Mouse (Mus musculus) MEL (cell line): Measurements from ENCODE around the gene Ifitm6. TPM values are rescaled to one million over a fixed set of nuclear protein-coding genes. Genes with fewer than 3 reads are reported as not detected.

Experiments
- DNase-seq: peaks from one replicate; pipeline ENCODE4 v3.0.0; 2011; ENCODE audit warnings: low read depth, low spot score
- H3K27ac ChIP-seq: 2 replicates; pipeline ENCODE4 v1.5.1; 2012; ENCODE audit warnings: low read depth, mild to moderate bottlenecking, control low read depth, low read length, moderate library complexity; ENCODE audit not compliant: control insufficient read depth
- H3K27me3 ChIP-seq, 2 experiments: fragments of 150-350 bp in 1 of 2; sonication (generic) in 1 of 2; 2 replicates each; pipeline ENCODE4 v1.6.1; 2012; ENCODE audit warnings: low read length in 2 of 2, mild to moderate bottlenecking in 2 of 2, improper control_type of control experiment in 1 of 2, moderate library complexity in 1 of 2; ENCODE audit not compliant: insufficient read depth in 2 of 2, control insufficient read depth in 1 of 2
- H3K36me3 ChIP-seq, 2 experiments: 2 replicates each; pipeline ENCODE4 v1.6.1; 2012 to 2014; ENCODE audit warnings: low read length in 2 of 2, improper control_type of control experiment in 1 of 2, inconsistent platforms in 1 of 2, mild to moderate bottlenecking in 1 of 2; ENCODE audit not compliant: insufficient read depth in 2 of 2, control insufficient read depth in 1 of 2
- H3K4me1 ChIP-seq, 2 experiments: fragments of 150-350 bp in 1 of 2; sonication (generic) in 1 of 2; 2 replicates each; pipeline ENCODE4 v1.6.1; 2012; ENCODE audit warnings: low read length in 2 of 2, improper control_type of control experiment in 1 of 2, mild to moderate bottlenecking in 1 of 2; ENCODE audit not compliant: insufficient read depth in 2 of 2, control insufficient read depth in 1 of 2
- H3K4me3 ChIP-seq, 2 experiments: fragments of 150-350 bp in 1 of 2; sonication (generic) in 1 of 2; 2 replicates each; pipeline ENCODE4 v1.5.1; 2012; ENCODE audit warnings: low read depth in 2 of 2, low read length in 2 of 2, mild to moderate bottlenecking in 2 of 2, moderate library complexity in 2 of 2, control low read depth in 1 of 2, improper control_type of control experiment in 1 of 2; ENCODE audit not compliant: control insufficient read depth in 1 of 2, insufficient read depth in 1 of 2
- H3K79me2 ChIP-seq: 2 replicates; pipeline ENCODE4 v1.6.1; 2012; ENCODE audit warnings: mild to moderate bottlenecking, low read length, moderate library complexity; ENCODE audit not compliant: control insufficient read depth, poor library complexity, insufficient read depth
- H3K9ac ChIP-seq: 2 replicates; pipeline ENCODE4 v1.6.1; 2012; ENCODE audit warnings: low read depth, mild to moderate bottlenecking, control low read depth, low read length, moderate library complexity; ENCODE audit not compliant: control insufficient read depth, poor library complexity, severe bottlenecking
- H3K9me3 ChIP-seq: fragments of 150-350 bp; sonication (generic); replicated peaks from 2 replicates; pipeline ENCODE4 v1.6.1; 2012; ENCODE audit warnings: mild to moderate bottlenecking, low read length, improper control_type of control experiment, moderate library complexity; ENCODE audit not compliant: insufficient read depth
- CHD1 ChIP-seq: IDR thresholded peaks from 2 replicates; pipeline ENCODE4 v1.6.1; 2012; ENCODE audit warnings: low read depth, mild to moderate bottlenecking, inconsistent platforms, low read length, improper control_type of control experiment
- CHD2 ChIP-seq: IDR thresholded peaks from 2 replicates; pipeline ENCODE4 v1.6.1; 2011; ENCODE audit warnings: low read length, improper control_type of control experiment
- CTCF ChIP-seq, 3 experiments: IDR thresholded peaks in 2 of 3; conservative IDR thresholded peaks in 1 of 3; 2 replicates each; pipeline ENCODE4 v1.5.1; 2011 to 2012; ENCODE audit warnings: low read length in 3 of 3, low read depth in 2 of 3, mild to moderate bottlenecking in 2 of 3, improper control_type of control experiment in 1 of 3, inconsistent platforms in 1 of 3, mixed read lengths in 1 of 3, moderate library complexity in 1 of 3; ENCODE audit not compliant: control insufficient read depth in 1 of 3, insufficient read depth in 1 of 3, poor library complexity in 1 of 3, severe bottlenecking in 1 of 3
- E2F4 ChIP-seq: IDR thresholded peaks from 2 replicates; pipeline ENCODE4 v1.6.1; 2011; ENCODE audit warnings: low read depth, low read length, improper control_type of control experiment, borderline replicate concordance
- HCFC1 ChIP-seq: IDR thresholded peaks from 2 replicates; pipeline ENCODE4 v1.6.1; 2012; ENCODE audit warnings: low read depth, mild to moderate bottlenecking, inconsistent platforms, low read length, improper control_type of control experiment, moderate library complexity
- JUND ChIP-seq: IDR thresholded peaks from 2 replicates; pipeline ENCODE4 v1.6.1; 2011; ENCODE audit warnings: low read depth, mild to moderate bottlenecking, improper control_type of control experiment, low read length
- KAT2A ChIP-seq: conservative IDR thresholded peaks from 2 replicates; pipeline ENCODE4 v1.6.1; 2012; ENCODE audit warnings: low read depth, low read length, improper control_type of control experiment, inconsistent platforms
- MYB ChIP-seq: IDR thresholded peaks from 2 replicates; pipeline ENCODE4 v1.6.1; 2011; ENCODE audit warnings: mild to moderate bottlenecking, low read depth, low read length, improper control_type of control experiment
- MYC ChIP-seq: IDR thresholded peaks from 2 replicates; pipeline ENCODE4 v1.6.1; 2011; ENCODE audit warnings: low read depth, mild to moderate bottlenecking, low read length, improper control_type of control experiment, moderate library complexity
- NRF1 ChIP-seq: IDR thresholded peaks from 2 replicates; pipeline ENCODE4 v1.6.1; 2014; ENCODE audit warnings: low read depth, mild to moderate bottlenecking, inconsistent platforms, low read length, improper control_type of control experiment, moderate library complexity; ENCODE audit not compliant: poor library complexity, insufficient read depth, severe bottlenecking
- POLR2A ChIP-seq, 2 experiments: IDR thresholded peaks; 2 replicates each; pipeline ENCODE4 v1.6.1; 2011 to 2012; ENCODE audit warnings: low read length in 2 of 2, mild to moderate bottlenecking in 2 of 2, control low read depth in 1 of 2, improper control_type of control experiment in 1 of 2, low read depth in 1 of 2, moderate library complexity in 1 of 2; ENCODE audit not compliant: control insufficient read depth in 1 of 2, insufficient read depth in 1 of 2, poor library complexity in 1 of 2
- POLR2AphosphoS2 ChIP-seq: IDR thresholded peaks from 2 replicates; pipeline ENCODE4 v1.6.1; 2011; ENCODE audit warnings: low read length, improper control_type of control experiment
- POLR2AphosphoS5 ChIP-seq: IDR thresholded peaks from 2 replicates; pipeline ENCODE4 v1.6.1; 2012; ENCODE audit warnings: low read depth, borderline replicate concordance, mild to moderate bottlenecking, inconsistent platforms, low read length, moderate library complexity, mixed read lengths
- RCOR1 ChIP-seq: IDR thresholded peaks from 2 replicates; pipeline ENCODE4 v1.6.1; 2012; ENCODE audit warnings: low read depth, mild to moderate bottlenecking, inconsistent platforms, low read length, improper control_type of control experiment
- SMC3 ChIP-seq: IDR thresholded peaks from 2 replicates; pipeline ENCODE4 v1.6.1; 2011; ENCODE audit warnings: low read depth, low read length, improper control_type of control experiment
- TAL1 ChIP-seq: IDR thresholded peaks from 2 replicates; pipeline ENCODE4 v1.6.1; 2012; ENCODE audit warnings: mild to moderate bottlenecking, inconsistent platforms, low read length, moderate library complexity, mixed read lengths
- TBP ChIP-seq: IDR thresholded peaks from 2 replicates; pipeline ENCODE4 v1.8.0; 2011; ENCODE audit warnings: low read depth, low read length, improper control_type of control experiment
- UBTF ChIP-seq: IDR thresholded peaks from 2 replicates; pipeline ENCODE4 v1.6.1; 2012; ENCODE audit warnings: low read depth, mild to moderate bottlenecking, inconsistent platforms, low read length, improper control_type of control experiment, moderate library complexity, borderline replicate concordance; ENCODE audit not compliant: insufficient read depth
- ZKSCAN1 ChIP-seq: IDR thresholded peaks from 2 replicates; pipeline ENCODE4 v1.6.1; 2012; ENCODE audit warnings: low read depth, mild to moderate bottlenecking, inconsistent platforms, low read length, improper control_type of control experiment, moderate library complexity
- polyA plus RNA-seq, 2 experiments: library from polyadenylated mRNA; stranded (reverse) in 1 of 2; unstranded in 1 of 2; fragments of >175 nt in 1 of 2; fragments of >200 nt in 1 of 2; gene quantifications; 2 replicates each; pipeline versions ENCODE4 v1.2.1 to v1.2.4; 2012; ENCODE audit warnings: low replicate concordance in 2 of 2, low read depth in 1 of 2; ENCODE audit not compliant: insufficient read length in 2 of 2, insufficient read depth in 1 of 2, missing spikeins in 1 of 2
- total RNA-seq: library from RNA; depleted of rRNA; stranded (reverse); fragments of 300-350 nt; gene quantifications from 2 replicates; pipeline ENCODE4 v1.2.3, GENCODE M21; 2012

The Ifitm6 gene
- total and polyA plus RNA-seq, 3 experiments, result not detected

DNA sequence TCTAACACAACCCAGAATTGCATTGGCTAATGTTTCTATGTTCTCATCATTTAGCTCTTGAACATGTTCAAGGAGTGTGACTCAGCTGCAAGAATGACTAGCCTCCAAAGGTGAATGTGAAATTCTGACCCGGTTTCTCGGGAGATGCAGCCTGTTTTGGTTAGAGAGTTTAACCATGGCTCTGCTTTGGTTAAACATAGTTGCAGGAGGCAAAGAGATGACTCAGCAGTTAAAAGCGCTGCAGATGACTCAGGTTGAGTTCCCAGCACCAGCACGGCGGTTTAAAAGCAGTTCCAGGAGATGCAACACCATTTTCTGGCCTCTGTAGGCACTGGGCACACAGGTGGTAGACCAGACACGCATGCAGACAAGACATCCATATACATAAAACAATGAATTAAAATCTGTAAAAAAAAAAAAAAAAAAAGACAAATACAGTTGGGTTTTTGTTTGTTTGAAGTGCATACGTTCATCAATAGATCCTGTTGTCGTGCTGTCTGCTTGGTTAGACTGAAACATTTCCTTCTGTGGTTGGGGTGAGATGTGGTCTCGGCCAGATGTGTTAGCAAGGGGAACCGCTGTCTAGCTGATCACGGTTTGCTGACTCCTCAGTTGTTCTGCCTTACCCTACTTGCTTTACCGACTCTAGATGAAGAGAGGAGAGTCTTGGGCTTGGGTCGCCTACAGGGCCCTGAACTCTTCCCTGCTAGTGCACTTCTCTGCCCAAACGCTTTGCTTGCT, 41.0 kb upstream of the Ifitm6 start:
- no peak for DNase-seq
- Histone ChIP-seq H3K27ac (no peak overlapping the region), H3K79me2 (no peaks in the 10 kb centered on the region), H3K27me3 (peaks cover 10 to 19% of the 10 kb centered on the region in 2 experiments), H3K36me3 (no peaks in the 10 kb centered on the region), H3K4me3 (no peak overlapping the region), H3K9ac (no peak overlapping the region), H3K9me3 (no peaks in the 10 kb centered on the region), H3K4me1 (no peaks in the 10 kb centered on the region)
- TF ChIP-seq RCOR1 (no peak), POLR2AphosphoS5 (no peak)

DNA sequence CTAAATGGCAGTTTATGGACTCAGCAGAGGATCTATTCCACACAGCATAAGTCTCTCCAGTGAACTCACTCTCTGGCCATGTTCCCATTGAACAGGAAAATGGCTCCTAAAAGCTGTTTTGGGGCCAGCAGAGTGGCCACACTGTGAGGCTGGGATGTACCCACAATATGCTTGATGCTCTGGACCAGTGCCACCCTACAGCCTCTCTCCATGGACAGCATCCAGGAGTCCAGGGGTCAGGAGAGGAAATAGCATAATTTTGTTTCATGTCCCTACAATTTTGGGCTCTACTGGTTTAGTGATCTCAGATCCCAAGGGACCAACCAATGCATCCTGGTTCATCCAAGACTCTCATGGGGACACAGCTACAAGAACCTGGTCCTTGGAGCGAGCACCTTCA, 39.8 kb upstream of the Ifitm6 start:
- no peaks in the 10 kb centered on the region for H3K79me2 ChIP-seq
- no peak overlapping the region for H3K9ac ChIP-seq
- H3K27ac ChIP-seq, result no peak overlapping the region
- no peak for TF ChIP-seq CHD2
- no peak for TF ChIP-seq HCFC1
- TF ChIP-seq TBP, result no peak
- no peak for TF ChIP-seq CHD1
- TF ChIP-seq NRF1, result no peak
- TF ChIP-seq KAT2A, result no peak
- no peak for TF ChIP-seq E2F4
- TF ChIP-seq SMC3, result no peak
- TF ChIP-seq JUND, result no peak
- no peak for TF ChIP-seq ZKSCAN1
- no peak for TF ChIP-seq CTCF (IDR thresholded peaks at IDR 0.05 in 2 of 3, conservative IDR thresholded peaks at IDR 0.05 in 1 of 3; ENCODE audit: control insufficient read depth in 1 of 3, insufficient read depth in 1 of 3, low read depth in 2 of 3, low read length in 3 of 3, poor library complexity in 1 of 3, severe bottlenecking in 1 of 3)
- TF ChIP-seq, all 39 proteins: peak for 0
- Histone ChIP-seq H3K36me3 (no peaks in the 10 kb centered on the region), H3K27me3 (peaks cover 10 to 19% of the 10 kb centered on the region in 2 experiments), H3K4me1 (no peaks in the 10 kb centered on the region), H3K9me3 (no peaks in the 10 kb centered on the region), H3K4me3 (no peak overlapping the region)
- no peak for DNase-seq

DNA sequence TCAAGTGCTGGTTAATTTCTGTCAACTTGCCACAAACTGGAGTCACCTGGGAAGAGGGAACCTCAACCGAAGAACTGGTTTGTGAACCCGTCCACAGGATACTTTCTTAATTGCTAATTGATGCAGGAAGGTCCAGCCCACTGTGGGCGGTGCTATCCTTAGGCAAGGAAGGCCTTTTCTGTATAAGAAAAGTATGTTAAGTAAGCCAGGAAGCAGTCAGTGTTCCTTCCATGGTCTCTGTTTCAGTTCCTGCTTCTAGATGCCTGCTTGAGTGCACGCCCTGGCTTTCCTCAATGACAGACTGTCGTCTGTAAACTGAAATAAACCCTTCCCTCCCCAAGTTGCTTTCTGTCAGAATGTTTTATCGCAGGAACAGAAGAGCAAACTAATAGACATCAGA, 39.3 kb upstream of the Ifitm6 start:
- H3K27ac ChIP-seq, result no peak overlapping the region
- H3K79me2 ChIP-seq, result no peaks in the 10 kb centered on the region
- H3K9ac ChIP-seq, result no peak overlapping the region
- H3K4me1 ChIP-seq, result no peaks in the 10 kb centered on the region
- H3K4me3 ChIP-seq, result no peak overlapping the region
- H3K36me3 ChIP-seq, result no peaks in the 10 kb centered on the region
- no peak for DNase-seq
- H3K27me3 ChIP-seq, result peaks cover 10 to 19% of the 10 kb centered on the region in 2 experiments
- TF ChIP-seq MYB (no peak), MYC (no peak), POLR2A (IDR thresholded peaks at IDR 0.05; ENCODE audit: control insufficient read depth in 1 of 2, insufficient read depth in 1 of 2, low read depth in 1 of 2, low read length in 2 of 2, poor library complexity in 1 of 2) (no peak), KAT2A (no peak), UBTF (no peak), POLR2AphosphoS2 (no peak), TAL1 (no peak)
- H3K9me3 ChIP-seq, result no peaks in the 10 kb centered on the region
